Mouse (Mus musculus): ENCODE data around the gene Fam129b.

Gene Fam129b

GRCm38 (mm10) chr2:32859622-32860012 is 16.3 kb upstream of the Fam129b start:
- DNase-seq (ENCODE audit: low read depth, low spot score) = no peak

GRCm38 (mm10) chr2:32860799-32861198 is 15.1 kb upstream of the Fam129b start:
- no peak for DNase-seq (ENCODE audit: low read depth, low spot score)

DNA sequence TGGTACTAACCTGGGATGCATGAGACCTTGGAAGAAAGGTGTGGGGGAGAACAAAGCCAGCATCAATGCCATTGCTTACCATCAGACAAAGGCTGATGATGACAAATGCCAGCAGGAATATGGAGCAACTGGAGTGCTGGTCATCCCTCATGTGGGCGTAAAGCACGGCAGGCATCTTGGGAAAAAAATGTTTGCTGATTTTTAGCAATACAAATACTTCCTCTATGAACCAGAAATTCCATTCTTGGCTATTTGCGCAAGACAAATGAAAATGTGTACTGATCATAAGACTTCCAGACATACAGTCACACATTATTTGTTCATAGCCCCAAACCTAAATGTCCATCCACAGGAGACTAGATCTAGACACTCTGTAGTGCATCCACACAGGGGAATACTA is 12.6 kb upstream of the Fam129b start:
- no peak for DNase-seq (ENCODE audit: low read depth, low spot score)

DNA sequence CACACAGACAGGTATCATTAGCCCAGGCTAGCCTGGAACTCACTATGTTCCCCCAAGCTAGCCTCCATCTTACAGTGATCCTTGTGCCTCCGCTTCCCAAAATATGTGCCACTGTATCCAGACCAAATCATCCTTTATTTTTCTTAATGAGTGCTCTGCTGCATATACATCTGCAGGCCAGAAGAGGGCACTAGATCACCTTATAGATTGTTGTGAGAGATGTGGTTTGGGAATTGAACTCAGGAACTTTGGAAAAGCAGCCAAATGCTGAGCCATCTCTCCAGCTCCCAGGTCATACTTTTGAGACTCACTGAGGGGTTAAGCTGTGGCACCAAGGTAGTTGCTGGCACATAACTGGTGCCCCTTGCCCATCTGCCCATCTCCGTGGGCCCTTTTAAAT is 11.2 kb upstream of the Fam129b start:
- DNase-seq (ENCODE audit: low read depth, low spot score) = peak; percentile 46

DNA sequence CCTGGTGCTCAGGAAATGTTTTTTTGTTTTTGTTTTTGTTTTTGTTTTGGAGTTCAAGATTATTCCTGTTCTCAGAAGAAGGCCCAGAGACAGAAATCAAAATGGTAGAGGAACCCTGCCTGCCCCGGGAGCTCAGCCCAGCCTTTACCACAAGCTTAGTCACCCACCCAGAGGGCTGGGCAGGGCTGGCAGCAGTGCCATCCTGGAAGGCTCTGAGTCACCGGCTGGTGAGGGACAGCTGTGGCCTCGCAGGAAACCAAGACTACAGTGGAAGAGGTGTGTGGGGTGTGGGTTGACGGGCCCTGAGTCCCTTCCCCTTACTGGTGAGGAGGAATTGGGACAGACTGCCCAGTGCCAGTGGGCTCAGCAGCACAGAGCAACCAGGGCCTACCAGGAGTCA is 8.6 kb upstream of the Fam129b start:
- no peak for DNase-seq (ENCODE audit: low read depth, low spot score)

DNA sequence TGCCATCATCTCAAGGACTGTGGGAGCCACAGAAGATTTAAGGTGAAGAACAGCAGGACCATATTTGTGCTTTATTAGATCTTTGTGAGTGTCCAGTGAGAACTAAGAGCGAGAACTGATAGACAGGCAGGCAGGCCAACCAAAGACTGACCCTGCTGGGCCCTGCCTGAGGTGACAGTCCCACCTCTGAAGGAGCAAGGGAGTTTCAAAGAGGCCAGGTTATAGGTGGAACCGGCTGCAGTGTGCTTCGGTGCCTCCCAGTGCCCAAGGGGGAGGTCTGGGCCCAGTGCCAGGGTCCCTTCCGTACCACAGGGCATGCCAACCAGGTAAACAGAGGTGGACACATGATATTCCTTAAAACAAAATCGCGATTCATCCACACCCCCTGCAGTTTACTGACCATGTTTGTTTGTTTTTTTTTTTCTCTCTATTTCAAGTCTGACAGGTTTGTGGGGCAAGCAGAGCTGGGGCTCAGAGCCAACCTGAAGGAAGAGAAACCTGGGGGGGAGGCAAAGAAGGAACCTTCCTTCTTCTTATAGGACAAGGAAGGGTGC is 6.1 kb upstream of the Fam129b start:
- no peak for DNase-seq (ENCODE audit: low read depth, low spot score)

GRCm38 (mm10) chr2:32870275-32871100 is 5.4 kb upstream of the Fam129b start:
- no peak for DNase-seq (ENCODE audit: low read depth, low spot score)

DNA sequence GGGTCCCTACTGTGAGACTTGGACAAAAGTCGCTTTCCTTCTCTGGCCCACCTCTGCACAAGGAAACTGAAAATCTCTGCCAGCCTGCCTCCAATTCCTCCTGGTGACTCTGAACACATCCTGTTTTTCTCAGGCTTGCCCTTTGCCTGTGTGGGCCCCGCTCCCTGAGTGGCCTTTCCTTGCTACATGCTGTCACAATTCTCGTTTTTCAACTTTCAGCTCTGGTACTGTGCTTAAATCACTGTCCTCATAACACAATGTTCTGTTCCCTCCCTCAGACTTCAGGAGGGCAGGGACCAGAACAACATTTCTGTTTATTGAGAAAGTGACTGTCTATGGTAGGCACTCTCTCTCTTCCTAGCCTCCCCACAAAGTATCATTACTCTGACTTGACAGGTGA is 1.8 kb upstream of the Fam129b start:
- DNase-seq (ENCODE audit: low read depth, low spot score) = no peak

DNA sequence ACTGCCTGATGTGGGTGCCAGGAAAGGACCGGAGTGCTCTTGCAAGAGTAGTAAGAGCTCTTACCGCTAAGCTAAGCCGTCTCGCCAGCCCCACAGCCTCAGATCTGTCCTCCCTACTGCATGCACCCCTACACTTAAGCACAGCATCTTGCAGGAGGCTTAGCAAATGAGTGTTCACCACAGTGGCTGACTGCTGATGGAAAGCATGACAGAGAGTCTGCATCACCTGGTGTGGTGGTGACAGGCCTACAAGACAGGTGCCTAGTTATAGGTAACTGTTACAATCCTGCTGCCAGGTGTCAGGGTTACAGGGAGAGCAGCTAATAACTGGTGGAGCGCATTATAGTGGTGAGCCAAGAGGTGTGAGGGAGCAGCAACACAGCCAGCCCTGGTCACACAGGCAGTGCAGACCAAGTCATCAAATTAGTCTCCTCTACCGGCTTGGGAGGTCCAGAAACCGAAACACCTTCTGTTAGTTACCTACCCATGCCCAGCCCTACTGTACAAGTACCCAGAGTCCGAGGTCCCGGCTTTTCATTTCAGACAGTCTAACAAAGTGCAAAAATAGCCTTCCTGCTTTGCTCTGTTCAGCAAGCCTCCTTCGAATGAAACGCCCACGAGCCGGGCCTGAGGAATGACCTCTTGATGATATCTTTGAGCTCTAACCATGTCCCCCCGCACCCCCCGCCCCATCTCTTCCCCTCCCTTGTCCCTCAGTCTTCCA is 801 bp upstream of the Fam129b start:
- DNase-seq (ENCODE audit: low read depth, low spot score) = no peak

DNA sequence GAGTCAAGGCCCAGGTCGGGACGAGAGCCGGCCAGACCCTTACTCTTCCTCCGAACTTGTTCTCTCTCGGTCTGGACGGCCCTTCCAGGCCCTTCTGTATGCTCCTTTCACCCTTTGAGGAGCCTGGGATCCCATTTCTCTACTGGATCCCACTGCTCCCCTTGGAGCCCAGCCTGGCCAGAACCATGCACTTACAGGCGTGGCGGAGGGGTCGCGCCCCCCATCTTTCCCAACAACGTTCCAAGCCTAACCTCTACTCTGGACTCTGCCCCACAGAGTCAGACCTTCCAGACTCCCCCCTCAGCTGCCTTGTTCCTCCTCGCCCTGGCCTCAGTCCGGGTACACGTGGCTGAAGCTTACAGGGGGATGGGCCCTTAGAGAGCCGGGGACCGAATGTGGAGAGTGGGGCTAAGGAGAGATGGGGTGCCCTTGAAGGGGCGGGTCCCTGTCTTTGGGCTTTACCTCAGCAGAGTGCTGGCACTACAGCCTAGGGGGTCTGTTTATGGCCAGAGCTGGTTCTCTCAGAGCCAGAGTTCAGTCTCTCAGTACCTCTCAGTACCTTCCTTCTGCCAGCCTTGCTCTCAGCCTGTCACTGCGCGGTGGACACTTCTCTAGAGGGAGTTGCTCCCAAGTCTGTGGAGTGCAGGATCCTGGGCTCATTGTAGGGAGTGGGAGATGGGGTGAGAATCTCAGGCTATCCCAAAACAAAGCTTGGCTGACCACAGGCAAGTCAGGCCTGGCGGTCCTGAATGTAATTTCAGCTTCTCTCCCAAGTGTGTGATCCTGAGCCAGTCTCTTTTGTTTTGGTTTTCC is 782 bp downstream of the Fam129b start:
- no peak for DNase-seq (ENCODE audit: low read depth, low spot score)

DNA sequence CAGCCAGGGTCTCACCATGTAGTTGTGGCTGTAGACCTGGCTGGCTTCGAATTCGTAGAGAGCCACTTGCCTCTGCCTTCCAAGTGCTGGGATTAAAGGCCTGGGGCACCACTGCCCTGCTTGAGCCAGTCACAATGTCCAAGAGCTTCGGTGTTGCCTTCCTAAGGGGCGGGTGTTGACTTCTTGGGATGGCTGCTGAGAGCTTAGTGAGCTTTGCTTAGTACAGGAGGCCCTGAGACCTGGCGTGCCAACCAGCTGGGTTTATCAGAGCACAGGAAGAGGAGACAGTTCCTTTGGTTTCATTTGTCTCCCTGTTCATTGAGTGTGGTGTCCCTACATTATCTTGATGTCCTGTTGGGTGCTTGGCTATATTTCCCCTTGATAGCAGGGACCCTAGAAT is 1.4 kb downstream of the Fam129b start:
- DNase-seq (ENCODE audit: low read depth, low spot score) = no peak

DNA sequence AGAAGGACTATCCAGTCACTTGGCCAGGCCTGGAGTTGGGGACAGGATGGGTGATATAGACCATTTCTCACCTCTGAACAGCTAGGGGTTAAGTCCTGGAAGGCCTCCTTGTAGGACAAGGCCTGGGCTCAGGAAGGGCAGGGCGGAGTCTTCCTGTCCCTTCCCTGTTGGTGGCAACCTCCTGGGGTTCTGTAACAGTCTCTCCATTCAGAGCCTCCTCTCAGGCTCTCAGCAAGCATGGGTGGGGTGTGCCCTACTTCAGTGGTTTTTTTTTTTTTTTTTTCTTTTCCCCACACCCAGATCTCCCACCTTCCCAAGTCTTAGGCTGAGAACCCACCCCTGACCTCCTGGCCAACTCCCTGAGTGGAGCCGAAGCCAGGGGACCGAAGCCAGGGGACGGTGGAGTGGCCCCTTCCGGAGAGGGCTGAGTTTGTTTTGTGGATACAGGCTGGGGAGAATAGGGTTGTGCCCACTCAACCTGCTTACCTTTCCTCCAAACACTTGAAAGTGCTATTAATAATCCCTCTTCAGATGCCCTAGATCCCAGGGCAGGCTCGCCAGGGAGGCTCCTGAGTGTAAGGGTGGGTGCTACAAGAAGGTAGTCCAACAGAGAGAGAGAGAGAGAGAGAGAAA is 2.0 kb downstream of the Fam129b start:
- no peak for DNase-seq (ENCODE audit: low read depth, low spot score)

DNA sequence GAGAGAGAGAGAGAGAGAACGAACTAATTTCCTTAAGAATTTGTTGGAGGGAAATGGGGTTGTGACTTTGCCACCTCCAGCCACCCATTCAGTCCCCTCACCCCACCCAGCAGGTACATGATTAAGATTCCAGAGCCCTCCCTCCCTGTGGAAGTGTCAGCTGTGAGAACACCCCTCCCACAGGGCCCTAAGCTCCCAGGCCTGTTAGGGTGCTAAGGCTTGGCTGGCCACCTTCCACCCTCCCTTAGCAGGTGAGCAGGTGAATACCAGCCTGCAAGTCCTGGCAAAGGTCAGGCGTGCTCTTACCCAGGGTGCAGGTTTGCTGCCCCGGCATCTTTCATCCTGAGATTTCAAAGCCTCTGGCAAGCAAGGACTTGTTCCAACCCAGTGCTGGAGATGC is 2.5 kb downstream of the Fam129b start:
- no peak for DNase-seq (ENCODE audit: low read depth, low spot score)

DNA sequence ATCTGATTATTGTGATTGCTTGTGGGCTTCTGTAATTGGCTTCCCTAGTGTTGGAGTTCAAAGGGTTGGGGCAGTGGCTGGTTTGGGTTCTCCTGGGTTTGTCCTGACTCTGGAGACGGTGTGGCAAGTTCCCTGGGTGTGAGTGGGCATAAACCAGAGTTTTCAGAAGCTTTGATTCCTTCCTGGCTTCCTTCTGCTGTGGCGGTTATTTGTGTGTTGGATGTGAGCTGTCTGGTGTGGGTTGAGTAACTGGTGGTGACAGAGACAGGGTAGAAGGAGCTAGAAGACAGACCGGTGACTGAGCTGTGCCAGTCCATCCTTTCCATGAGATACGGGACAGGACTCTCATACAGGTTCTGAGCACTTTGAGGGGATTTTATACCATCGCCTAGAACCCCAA is 3.7 kb downstream of the Fam129b start:
- DNase-seq (ENCODE audit: low read depth, low spot score) = no peak

DNA sequence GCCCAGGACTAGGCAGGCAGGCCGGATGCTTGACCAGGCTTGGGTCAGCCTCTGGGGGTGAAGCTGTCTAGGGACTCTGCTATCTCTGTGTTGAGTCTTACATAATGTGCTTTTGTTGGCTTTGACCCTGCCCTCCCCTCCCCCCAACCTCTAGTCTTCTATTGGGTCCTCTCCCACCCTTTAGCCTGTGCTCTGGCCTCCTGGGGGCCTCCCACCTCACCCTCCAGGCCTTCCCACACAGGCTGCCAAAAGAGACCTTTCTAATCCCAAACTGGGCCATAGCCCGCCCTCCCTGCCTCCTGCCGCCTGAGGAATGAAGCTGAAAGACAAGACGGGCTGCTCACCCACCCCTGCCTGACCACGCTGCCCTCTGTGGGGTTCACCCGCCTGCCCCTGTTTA is 5.1 kb downstream of the Fam129b start:
- no peak for DNase-seq (ENCODE audit: low read depth, low spot score)

GRCm38 (mm10) chr2:32881723-32882122 is 5.8 kb downstream of the Fam129b start:
- DNase-seq (ENCODE audit: low read depth, low spot score) = no peak

DNA sequence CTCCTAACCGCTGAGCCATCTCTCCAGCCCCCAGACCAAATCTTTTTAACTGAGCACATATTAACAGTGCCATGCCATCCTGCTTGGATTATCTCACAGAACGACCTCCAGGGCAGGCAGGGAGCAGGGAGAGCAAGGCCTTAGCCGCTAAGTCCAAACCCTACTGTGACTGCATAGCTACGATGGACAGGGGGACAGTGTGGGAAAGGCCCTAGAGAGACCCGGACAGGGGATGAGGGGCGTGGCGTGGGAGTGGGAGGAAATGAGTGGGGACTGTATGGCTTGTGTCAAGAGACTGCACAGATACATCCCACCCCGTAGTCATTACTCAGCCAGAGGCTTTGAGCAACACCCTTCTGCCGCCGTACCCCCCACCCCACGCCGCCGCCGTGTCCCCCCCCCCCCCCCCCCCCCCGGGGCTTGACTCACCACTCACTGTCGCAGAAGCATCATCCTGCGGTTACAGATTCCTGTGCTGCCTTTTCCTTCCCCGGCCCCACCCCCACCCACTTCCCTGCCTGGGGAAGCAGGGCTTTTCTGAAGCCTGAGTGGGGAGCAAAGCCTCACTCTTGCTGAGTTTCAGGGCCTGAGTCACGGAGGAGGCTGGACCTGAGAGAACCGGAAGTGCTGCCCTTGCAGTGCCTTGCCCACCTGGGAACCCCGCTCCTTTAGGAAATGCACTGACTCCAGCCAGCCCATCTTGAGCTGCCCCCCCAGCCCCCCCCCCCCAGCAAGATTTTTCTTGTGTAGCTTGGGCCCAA is 6.5 kb downstream of the Fam129b start:
- no peak for DNase-seq (ENCODE audit: low read depth, low spot score)

GRCm38 (mm10) chr2:32884745-32885144 is 8.8 kb downstream of the Fam129b start:
- no peak for DNase-seq (ENCODE audit: low read depth, low spot score)

GRCm38 (mm10) chr2:32888029-32888428 is 12.1 kb downstream of the Fam129b start:
- no peak for DNase-seq (ENCODE audit: low read depth, low spot score)

- DNase-seq (ENCODE audit: low read depth, low spot score) = no peak
Observed at GRCm38 (mm10) chr2:32888551-32888950, 12.6 kb downstream of the Fam129b start.

DNA sequence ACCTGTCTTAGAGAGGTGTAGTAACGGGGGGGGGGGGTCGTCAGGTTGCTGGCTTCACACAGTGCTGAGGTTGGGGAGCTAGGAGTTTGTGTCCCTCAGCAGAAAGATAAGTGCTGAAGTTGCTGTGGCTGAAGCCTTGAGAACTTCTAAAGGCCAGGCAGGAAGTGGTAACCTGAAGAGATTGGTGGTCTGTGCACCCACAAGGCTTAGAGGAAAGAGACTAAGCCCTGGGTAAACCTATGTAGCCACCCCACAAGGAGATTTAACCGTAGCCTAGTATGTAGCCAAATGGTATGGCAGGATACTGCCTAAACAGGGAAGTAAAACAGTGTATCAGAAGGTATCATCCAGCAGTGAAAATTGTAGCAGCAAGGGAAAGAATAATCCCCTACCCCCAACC is 14.4 kb downstream of the Fam129b start:
- no peak for DNase-seq (ENCODE audit: low read depth, low spot score)
